Mouse (Mus musculus): ENCODE data around the gene Sorbs1.

- no peak for TF ChIP-seq POLR2A (IDR thresholded peaks at IDR 0.05; ENCODE audit: low read depth, low read length)
- no peak for TF ChIP-seq CTCF (IDR thresholded peaks at IDR 0.05; ENCODE audit: extremely low read depth, insufficient read length, insufficient replicate concordance, low read depth, low read length)
These were observed 256.2 kb downstream of the Sorbs1 start for GRCm38 (mm10) chr19:40257396-40257795.
